Mouse (Mus musculus): ENCODE data around the gene Mettl21e.
"Not testable (repeated sequence)": the region's sequence is repeated elsewhere in the genome, so short reads cannot be mapped to it uniquely, and the experiment has no call there.

Gene Mettl21e

GRCm38 (mm10) chr1:44218876-44219275 lies at the start of gene Mettl21e:
Gene Mettl21e, minus strand, starts transcription at chr1:44218961.
- in situ Hi-C loops (cut with MboI) = no loop called here

- in situ Hi-C loops (cut with MboI) = not testable (repeated sequence)
Observed at GRCm38 (mm10) chr1:44240440-44240839, 21.7 kb upstream of the Mettl21e start.

GRCm38 (mm10) chr1:44239969-44240368 lies 21.2 kb upstream of the Mettl21e start:
- in situ Hi-C loops (cut with MboI) = no loop called here

- in situ Hi-C loops (cut with MboI) = no loop called here
Observed at GRCm38 (mm10) chr1:44237305-44237704, 18.5 kb upstream of the Mettl21e start.

- in situ Hi-C loops (cut with MboI) = no loop called here
Observed at GRCm38 (mm10) chr1:44235311-44235710, 16.6 kb upstream of the Mettl21e start.

- in situ Hi-C loops (cut with MboI) = not testable (repeated sequence)
Observed at GRCm38 (mm10) chr1:44234531-44234930, 15.8 kb upstream of the Mettl21e start.

- in situ Hi-C loops (cut with MboI) = no loop called here
Observed at GRCm38 (mm10) chr1:44229044-44229443, 10.3 kb upstream of the Mettl21e start.

- in situ Hi-C loops (cut with MboI) = no loop called here
Observed at GRCm38 (mm10) chr1:44217118-44217517, 1.6 kb downstream of the Mettl21e start.

GRCm38 (mm10) chr1:44216352-44217116 lies 2.2 kb downstream of the Mettl21e start:
- in situ Hi-C loops (cut with MboI) = no loop called here

GRCm38 (mm10) chr1:44214443-44214842 lies 4.3 kb downstream of the Mettl21e start:
- in situ Hi-C loops (cut with MboI) = no loop called here

- in situ Hi-C loops (cut with MboI) = no loop called here
Observed at GRCm38 (mm10) chr1:44202876-44203275, 15.9 kb downstream of the Mettl21e start.

GRCm38 (mm10) chr1:44198273-44199171 lies 20.2 kb downstream of the Mettl21e start:
- in situ Hi-C loops (cut with MboI) = no loop called here

- in situ Hi-C loops (cut with MboI) = no loop called here
Observed at GRCm38 (mm10) chr1:44186396-44186795, 32.4 kb downstream of the Mettl21e start.

- in situ Hi-C loops (cut with MboI) = no loop called here
Observed at GRCm38 (mm10) chr1:44178086-44178485, 40.7 kb downstream of the Mettl21e start.

- in situ Hi-C loops (cut with MboI) = no loop called here
Observed at GRCm38 (mm10) chr1:44173903-44174302, 44.9 kb downstream of the Mettl21e start.

- in situ Hi-C loops (cut with MboI) = no loop called here
Observed at GRCm38 (mm10) chr1:44172656-44173055, 46.1 kb downstream of the Mettl21e start.

- in situ Hi-C loops (cut with MboI) = no loop called here
Observed at GRCm38 (mm10) chr1:44167859-44168383, 50.8 kb downstream of the Mettl21e start.

- in situ Hi-C loops (cut with MboI) = no loop called here
Observed at GRCm38 (mm10) chr1:44162389-44162788, 56.4 kb downstream of the Mettl21e start.

- in situ Hi-C loops (cut with MboI) = no loop called here
Observed at GRCm38 (mm10) chr1:44161818-44162217, 56.9 kb downstream of the Mettl21e start.

GRCm38 (mm10) chr1:44158317-44158716 lies 60.4 kb downstream of the Mettl21e start:
- in situ Hi-C loops (cut with MboI) = no loop called here

- in situ Hi-C loops (cut with MboI) = no loop called here
Observed at GRCm38 (mm10) chr1:44155287-44155686, 63.5 kb downstream of the Mettl21e start.

Measured in mature B cell (primary cell).